Mouse (Mus musculus): ENCODE measurements around the gene Casp6.

DNA sequence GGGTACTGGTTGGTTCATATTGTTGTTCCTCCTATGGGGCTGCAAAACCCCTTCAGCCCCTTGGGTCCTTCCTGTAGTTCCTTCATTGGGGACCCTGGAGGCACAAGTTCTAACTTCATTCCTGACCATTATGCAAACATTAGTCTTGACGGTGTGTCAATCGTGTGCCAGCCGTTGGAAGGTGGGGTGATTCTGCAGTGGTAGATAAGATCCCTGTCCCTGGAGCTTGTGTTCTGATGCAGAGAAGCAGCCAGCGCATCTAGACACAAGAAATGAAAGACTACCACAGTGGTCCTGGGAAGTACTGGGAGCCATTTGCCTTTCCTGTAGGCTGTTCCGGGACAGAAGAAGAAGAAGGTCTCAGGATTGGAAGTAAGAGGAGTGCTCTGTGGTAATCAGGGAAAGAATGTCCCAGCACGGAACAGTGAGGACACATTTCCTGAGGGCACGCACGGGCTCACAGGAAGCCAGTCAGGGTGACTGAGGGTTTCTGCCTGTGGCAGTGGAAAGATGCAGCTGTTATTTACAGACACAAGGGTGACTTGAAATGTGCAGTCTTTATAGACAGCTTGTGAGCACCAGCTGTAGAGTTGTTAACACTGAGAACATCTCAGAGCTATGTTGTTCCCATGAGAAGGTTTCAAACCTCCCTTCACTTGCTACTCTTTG, 20.2 kb upstream of the Casp6 start:
- TF ChIP-seq CTCF (IDR thresholded peaks at IDR 0.05; ENCODE audit: borderline replicate concordance, insufficient read depth, low read depth, low read length) (no peak), POLR2A (IDR thresholded peaks at IDR 0.05; ENCODE audit: borderline replicate concordance, insufficient read depth, low read length) (no peak)

All from cerebellum, adult 2 months (tissue).